Mouse (Mus musculus): ENCODE results near the gene Oas1f.
"Not testable (repeated sequence)": the region's sequence is repeated elsewhere in the genome, so short reads cannot be mapped to it uniquely, and the experiment has no call there.

Gene Oas1f

GRCm38 (mm10) chr5:120870782-120871181 is 23.6 kb downstream of the Oas1f start:
- DNase-seq (ENCODE audit: low spot score in 2 of 2) = no peak

DNA sequence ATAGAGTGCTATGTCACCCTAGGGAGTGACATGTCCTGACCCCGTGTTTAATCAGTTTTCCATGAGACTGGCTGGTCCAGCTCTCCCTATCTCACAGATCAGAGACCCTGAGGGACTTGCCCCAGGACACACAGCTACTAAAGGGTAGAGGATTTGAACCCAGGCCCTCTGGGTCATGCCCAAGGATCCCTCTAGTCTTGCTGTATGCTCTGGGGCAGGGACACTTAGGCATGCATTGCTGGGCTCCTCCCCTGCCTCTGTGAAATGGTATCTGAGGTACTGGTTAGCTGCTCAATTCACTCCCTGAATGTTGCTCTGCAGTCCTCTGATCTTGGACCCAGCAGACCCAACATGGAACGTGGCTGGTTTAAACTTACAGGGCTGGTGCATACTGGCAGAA is 24.3 kb downstream of the Oas1f start:
- no peak for DNase-seq (ENCODE audit: low spot score in 2 of 2)

- not testable (repeated sequence) for DNase-seq (ENCODE audit: low spot score in 2 of 2)
Observed at GRCm38 (mm10) chr5:120876839-120877238, 29.7 kb downstream of the Oas1f start.

- DNase-seq (ENCODE audit: low spot score in 2 of 2) = not testable (repeated sequence)
Observed at GRCm38 (mm10) chr5:120877407-120877806, 30.2 kb downstream of the Oas1f start.

GRCm38 (mm10) chr5:120878803-120879202 is 31.6 kb downstream of the Oas1f start:
- DNase-seq (ENCODE audit: low spot score in 2 of 2) = not testable (repeated sequence)

DNA sequence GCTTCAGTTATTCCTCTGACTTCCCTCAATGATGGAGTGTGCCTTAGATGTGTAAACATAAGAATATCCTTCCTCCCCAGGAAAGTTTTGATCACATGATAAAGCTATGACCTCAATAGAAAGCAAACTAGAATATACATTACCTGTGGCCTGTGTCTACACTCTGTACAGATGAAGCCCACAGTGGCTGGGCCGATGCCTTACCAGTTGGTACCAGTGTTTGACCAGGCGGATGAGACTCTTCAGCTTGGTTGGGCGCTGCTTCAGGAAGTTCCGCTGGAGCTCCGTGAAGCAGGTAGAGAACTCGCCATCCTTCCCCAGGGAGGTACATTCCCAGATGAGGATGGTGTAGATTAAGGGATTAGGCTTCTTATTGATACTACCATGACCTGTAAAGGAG is 34.5 kb downstream of the Oas1f start:
- not testable (repeated sequence) for DNase-seq (ENCODE audit: low spot score in 2 of 2)

DNA sequence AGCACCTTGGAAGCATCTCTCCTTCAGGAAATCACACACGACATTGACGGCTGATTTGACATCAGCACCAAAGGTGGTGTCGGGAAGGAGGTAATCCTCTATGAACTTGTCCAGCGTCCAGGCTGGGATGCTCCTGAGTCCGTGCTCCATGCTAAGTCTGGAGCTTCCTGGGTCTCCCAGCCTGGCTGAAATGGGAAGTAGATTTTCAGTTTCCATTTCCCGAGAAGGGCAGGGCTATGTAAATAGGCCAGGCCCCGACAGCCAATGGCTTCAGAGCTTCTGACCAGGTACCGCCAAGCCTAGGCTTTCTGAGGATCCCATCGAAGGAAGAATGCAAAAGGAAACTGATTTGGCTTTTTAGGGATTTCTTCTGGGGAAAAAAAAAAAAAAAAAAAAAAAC is 40.2 kb downstream of the Oas1f start, which contains the start of gene Oas1g:
Oas1g (minus strand) TSS at position 201 of the 400 bp plus-strand sequence.
- not testable (repeated sequence) for DNase-seq (ENCODE audit: low spot score in 2 of 2)

GRCm38 (mm10) chr5:120887831-120888230 is 40.7 kb downstream of the Oas1f start:
- no peak for DNase-seq (ENCODE audit: low spot score in 2 of 2)

DNA sequence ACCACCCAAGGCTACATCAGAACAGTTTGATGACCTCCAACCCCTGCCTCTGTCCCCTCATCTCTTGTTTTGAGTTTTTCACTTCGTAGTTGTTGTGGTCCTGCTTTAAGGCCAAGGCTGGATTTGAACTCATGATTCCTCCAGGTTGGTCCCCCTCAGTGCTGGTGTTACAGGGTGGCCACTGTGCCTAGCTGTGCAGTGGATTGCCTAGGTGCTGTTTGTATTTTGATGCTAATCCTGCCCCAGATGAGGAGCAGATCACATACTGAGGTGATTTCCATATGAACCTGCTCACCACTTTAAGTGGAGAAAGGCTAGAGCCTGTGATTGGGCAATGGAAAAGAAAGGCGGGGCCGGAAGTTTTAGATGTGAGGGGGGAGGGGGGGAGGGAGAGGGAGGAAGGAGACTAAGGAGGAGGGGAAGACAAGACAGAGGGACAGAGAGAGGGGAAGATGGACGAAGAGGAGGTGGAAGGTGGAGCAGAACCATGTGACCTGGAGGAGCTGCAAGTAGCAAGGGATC is 41.2 kb downstream of the Oas1f start:
- DNase-seq (ENCODE audit: low spot score in 2 of 2) = not testable (repeated sequence)

- DNase-seq (ENCODE audit: low spot score in 2 of 2) = no peak
Observed at GRCm38 (mm10) chr5:120890026-120890425, 42.9 kb downstream of the Oas1f start.

- DNase-seq (ENCODE audit: low spot score in 2 of 2) = no peak
Observed at GRCm38 (mm10) chr5:120890991-120891390, 43.8 kb downstream of the Oas1f start.

DNA sequence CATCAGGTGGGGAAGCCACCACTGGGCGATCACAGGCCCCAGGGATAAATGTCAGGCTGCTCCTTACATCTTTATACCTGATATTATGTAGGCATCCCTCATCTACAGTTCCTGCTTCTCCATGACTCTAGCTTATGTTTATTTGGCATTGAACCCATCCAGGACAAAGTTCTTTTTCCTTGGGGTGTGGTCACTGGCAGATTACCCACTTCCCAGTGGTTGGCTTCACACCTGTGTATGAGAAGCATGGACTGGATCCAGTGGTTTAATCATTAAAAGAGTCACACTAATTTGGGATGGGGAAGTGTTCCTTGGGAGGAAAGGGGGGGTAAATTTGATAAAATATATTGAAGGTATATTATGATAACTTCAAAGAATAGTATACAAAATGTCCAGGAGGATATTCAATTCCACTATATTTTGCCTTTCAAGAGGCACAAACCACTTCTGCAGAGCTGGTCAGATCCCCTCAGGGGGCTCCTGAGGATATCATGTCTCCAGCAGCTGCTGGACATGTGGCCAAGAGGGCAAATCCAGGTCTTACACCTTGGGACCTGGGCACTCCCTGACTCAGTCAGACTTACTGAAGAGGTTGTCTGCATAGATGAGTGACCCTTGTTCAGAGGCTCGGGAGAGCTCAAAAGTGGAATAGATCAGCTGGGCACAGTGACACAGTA is 44.5 kb downstream of the Oas1f start:
- not testable (repeated sequence) for DNase-seq (ENCODE audit: low spot score in 2 of 2)

DNA sequence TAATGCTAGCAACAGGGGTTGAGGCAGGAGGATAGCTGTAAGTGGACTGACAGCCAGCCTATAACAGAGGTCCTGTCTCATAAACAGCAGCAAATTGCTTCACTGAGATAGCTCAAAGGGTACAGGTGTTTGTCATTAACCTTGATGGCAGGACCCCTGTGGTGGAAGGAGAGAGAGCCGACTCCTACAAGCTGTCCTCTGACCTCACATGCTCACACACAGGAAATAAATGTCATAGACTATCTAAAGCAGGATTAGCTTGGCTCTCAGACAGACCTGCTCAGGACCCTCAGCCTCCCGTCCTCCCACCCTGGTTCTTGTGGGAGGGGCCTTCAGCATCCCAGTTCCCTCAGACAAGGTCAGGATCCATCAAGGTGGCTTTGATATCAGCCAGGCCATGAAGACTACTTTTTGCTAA is 45.1 kb downstream of the Oas1f start:
- DNase-seq (ENCODE audit: low spot score in 2 of 2) = no peak

- not testable (repeated sequence) for DNase-seq (ENCODE audit: low spot score in 2 of 2)
Observed at GRCm38 (mm10) chr5:120893866-120894265, 46.7 kb downstream of the Oas1f start.

GRCm38 (mm10) chr5:120894692-120895091 is 47.5 kb downstream of the Oas1f start:
- DNase-seq (ENCODE audit: low spot score in 2 of 2) = not testable (repeated sequence)

DNA sequence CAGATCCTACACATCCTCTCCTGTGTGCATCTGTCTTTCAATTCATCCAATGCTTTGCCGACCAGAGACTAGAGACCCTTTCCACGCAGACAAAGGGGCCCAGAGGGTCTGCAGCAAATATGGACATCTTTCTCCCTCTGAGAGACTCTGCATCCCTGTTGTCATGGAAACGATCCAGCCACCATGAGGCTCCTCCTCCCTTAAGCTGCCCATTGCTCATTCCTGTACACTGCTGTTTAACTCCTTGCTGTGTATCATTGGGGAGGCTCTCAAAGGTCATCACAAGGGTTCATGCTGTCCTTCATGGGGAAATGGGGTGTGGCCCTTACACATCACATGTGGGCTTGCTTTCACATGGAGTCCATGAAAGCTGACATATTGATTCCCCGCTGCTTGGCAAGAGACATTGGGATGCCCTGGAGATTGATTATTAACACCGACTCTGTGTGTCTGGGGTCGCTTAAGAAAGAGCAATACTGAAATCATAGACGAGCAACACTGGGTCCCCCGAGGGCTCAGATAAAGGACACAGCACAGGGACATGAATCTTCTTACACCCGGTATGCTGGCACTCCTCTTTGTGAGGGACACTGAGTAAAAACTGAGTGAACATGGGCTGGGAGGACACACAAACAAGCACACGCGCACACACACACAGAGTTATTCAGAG is 48.2 kb downstream of the Oas1f start:
- no peak for DNase-seq (ENCODE audit: low spot score in 2 of 2)

DNA sequence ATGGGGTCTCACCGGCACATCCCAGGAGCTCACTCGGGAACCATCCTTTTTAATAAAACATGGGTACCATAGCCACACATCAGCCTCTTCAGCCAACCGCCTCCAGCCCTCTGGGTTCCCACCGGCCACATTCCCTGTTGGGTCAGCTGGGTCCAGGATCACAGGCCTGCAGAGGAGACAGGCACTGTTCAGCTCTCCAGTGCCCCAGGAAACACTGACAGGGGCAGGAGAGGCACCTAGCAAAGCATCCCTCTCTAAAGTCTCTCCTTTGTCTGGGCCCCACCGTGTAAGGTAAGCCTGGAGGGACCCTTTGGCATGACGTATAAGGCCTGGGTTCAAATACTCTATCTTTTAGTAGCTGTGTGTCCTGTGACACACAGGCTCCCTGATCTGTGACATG is 51.1 kb downstream of the Oas1f start:
- DNase-seq (ENCODE audit: low spot score in 2 of 2) = no peak

DNA sequence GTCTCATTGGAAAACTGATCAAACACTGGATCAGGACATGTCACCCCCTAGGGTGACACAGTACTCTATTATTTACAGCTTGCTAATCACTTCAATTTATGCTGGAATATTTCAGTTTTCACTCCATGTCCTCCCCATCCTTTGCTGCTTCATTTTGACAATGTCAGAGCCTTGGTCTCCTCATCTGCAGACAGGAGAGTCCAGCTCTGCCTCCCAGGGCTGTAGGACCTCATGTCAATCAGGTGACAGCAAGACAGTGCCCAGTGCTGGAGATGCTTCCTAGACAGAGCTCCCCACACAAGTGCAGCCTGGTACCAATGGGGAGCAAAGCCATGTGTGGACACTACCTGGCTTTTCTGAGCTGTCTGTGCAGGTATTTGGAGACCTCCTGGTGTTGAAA is 51.6 kb downstream of the Oas1f start:
- DNase-seq (ENCODE audit: low spot score in 2 of 2) = no peak

- no peak for DNase-seq (ENCODE audit: low spot score in 2 of 2)
Observed at GRCm38 (mm10) chr5:120900666-120901065, 53.5 kb downstream of the Oas1f start.

DNA sequence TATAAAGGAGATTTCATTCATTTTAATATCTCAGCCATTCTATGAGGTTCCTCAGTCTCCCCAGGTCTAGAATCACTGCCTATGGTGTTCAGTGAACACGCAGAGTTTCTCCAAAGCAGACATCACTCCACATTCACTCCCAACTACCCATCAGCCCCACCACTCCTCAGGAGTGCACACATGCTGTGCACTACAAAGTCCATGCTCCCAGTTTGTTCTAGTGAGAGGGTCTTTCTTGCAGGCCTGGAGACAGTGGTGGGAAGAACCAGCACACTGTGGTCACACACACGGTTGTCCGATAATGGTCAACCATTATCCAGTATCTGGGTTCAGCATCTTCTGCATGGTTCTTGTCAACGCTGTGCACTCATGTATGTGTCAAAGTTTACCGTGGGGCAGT is 54.9 kb downstream of the Oas1f start:
- DNase-seq (ENCODE audit: low spot score in 2 of 2) = no peak

DNA sequence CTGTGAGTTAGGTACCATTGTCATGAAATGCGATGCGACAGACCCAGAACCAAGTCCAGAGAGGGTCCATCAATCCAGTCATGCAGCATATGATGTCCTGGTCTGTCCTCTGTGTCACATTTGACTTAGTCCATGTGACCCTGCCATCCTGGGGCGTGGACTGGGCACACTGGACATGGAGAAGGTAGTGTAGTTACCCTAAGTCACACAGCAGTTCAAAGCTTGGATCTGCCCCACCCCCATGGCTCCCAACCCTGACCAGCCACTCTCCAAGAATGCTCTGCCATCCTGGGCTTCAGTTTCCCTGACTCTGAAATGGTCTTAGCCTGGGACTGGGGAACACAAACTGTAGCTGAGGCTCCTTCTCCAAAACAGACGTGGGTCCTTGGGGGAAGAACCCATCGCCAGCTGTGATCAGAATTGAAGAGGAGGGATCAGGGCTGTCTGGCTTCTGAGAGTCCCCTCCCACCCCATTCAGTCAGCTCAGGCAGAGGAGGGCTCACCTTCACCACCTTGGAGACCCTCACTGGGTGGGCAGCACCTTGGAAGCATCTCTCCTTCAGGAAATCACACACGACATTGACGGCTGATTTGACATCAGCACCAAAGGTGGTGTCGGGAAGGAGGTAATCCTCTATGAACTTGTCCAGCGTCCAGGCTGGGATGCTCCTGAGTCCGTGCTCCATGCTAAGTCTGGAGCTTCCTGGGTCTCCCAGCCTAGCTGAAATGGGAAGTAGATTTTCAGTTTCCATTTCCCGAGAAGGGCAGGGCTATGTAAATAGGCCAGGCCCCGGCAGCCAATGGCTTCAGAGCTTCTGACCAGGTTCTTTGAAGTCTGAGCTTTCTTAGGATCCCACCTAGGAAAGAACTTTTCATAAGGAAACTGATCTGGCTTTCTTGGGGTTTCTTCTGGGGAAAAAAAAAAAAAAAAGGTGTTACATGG is 59.9 kb downstream of the Oas1f start, which contains the start of gene Oas1a:
Oas1a (minus strand) TSS at position 731 of the 943 bp plus-strand sequence.
- not testable (repeated sequence) for DNase-seq (ENCODE audit: low spot score in 2 of 2)
